Mouse (Mus musculus): ENCODE results near the gene Sfmbt1. TPM values are rescaled to one million over a fixed set of nuclear protein-coding genes. Genes with fewer than 3 reads are reported as not detected.

The Sfmbt1 gene
- total RNA-seq (2022) = 10 to 100 TPM; 36.1 to 39.2 (median 37.0) TPM

DNA sequence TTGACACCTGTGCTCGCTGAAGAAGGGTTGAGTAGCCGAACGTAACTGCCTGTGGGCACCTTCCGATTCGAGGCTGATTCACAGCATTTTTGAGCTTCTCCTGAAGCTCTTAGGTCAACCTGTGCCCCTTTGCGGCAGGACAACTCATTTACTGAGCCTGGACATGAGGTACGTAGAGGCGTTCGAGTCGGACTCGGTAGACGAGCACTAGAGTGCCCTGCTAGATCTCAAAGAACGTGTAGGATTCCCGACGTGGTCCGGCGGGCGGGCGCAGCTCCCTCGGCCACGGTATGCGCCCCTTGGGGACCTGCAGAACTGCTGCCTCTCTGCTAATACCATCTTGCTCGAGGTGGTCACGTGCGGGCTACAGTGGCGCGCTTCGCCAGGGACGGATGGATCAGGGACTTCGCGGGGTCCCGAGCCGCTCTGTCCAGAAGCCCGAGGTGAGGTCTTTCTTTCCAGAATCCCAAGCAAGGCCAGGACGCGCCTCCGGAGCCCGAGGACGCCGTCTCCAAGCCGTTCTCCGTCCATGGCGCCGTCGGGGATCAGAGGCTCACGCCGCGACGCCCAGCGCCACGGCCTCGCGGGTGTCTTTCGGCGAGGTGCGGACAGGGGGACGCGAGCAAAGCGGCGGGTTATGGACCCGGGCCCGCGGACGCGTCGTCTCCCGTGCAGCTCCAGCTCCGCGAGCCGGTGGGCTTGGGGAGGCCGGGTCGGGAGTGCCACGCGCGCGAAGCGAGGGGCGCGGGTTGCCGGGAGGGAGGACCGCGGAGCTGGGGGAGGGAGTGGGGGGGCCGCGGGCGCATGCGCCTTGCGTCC lies at the start of gene Sfmbt1:
TSS of gene Sfmbt1 (plus strand) at position 51 of the 819 bp plus-strand sequence.
- peak; percentile 27 to 50 for DNase-seq (ENCODE audit: low spot score in 2 of 2)

- no peak for DNase-seq (ENCODE audit: low spot score in 2 of 2)
Measured at GRCm38 (mm10) chr14:30666061-30666460, 48.6 kb upstream of the Sfmbt1 start.

DNA sequence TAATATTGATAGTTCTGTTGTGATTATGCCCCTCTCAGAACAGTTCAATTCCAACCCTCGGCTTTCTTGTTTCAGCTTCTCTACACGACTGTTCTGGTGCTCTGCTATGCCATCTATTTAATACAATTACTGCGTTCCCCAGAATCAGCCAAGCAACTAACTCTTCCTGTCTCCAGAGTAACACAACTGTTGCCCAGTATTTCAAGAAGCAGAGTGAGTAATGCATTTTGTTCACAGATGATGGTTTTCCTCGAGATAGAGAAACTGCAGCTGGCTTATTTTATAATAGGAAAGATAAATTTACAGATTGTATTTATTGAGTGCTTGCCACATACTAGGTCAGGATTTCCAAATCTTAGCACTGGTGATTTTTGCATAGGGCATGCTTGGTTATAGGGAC lies 48.0 kb upstream of the Sfmbt1 start:
- DNase-seq (ENCODE audit: low spot score in 2 of 2) = peak in 1 of 2 experiments; percentile 19

- DNase-seq (ENCODE audit: low spot score in 2 of 2) = no peak
Measured at GRCm38 (mm10) chr14:30670161-30670560, 44.5 kb upstream of the Sfmbt1 start.

DNA sequence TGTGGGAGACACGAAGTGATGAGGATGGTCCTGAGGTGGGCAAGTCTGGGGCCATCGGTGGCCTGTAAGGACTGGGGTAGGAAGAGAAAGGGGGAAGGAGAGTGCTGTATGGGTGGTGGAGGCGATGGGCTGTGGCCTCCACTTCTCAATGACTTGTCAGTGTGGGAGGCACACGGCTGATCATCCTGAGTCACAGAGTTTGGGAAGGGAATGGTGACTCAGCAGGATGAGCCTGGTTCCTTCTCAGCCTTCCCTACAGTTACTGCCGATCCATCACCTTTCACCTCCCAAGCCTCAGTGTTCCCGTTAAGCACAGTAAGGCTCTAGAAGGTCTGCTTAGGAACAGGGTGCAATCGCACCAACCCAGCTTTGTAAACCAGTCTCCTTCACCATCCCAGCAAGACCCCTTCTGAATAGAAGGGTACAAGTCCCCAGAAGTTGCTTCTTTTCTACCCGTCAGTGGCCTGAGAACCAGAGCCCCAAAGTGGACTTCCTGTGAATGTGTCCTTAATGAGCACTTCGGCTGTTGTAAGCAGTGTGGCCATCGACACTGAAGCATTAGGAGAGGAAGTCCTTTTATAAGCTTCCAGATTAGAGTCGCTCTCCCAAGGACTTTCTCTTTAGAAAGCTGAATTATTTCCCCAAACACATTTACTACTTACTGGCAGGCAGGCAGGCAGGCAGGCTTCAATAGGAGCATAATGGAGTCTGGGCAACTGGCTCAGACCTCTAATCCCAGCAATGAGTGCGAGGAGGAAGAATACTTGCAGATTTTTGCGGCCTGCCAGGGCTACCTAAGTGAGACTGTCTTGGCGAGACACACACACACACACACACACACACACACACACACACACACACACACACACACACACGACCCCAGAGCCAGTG lies 43.3 kb upstream of the Sfmbt1 start:
- DNase-seq (ENCODE audit: low spot score in 2 of 2) = no peak

- peak; percentile 84 to 94 for DNase-seq (ENCODE audit: low spot score in 2 of 2)
Measured at GRCm38 (mm10) chr14:30671986-30672312, 42.7 kb upstream of the Sfmbt1 start.

DNA sequence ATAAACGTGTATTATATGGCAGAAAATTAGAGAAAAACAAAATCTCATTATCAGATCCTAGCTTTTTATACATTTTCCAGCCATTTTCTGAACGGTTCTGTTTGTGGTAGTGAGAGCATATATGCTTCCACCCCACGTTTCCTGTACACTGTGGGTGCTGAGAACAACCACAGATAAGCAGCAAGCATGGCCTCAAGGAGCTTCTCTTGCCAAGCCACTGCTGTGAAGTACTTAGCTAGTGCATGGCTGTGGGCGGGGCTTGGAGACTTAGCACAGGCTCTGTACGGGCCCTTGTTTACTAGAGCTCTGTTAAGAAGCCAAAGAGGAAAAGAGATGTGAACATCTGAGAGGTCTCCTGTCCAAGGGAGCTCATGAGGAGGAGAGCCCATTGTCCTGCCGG lies 39.7 kb upstream of the Sfmbt1 start:
- DNase-seq (ENCODE audit: low spot score in 2 of 2) = no peak

- DNase-seq (ENCODE audit: low spot score in 2 of 2) = no peak
Measured at GRCm38 (mm10) chr14:30682131-30682530, 32.5 kb upstream of the Sfmbt1 start.

DNA sequence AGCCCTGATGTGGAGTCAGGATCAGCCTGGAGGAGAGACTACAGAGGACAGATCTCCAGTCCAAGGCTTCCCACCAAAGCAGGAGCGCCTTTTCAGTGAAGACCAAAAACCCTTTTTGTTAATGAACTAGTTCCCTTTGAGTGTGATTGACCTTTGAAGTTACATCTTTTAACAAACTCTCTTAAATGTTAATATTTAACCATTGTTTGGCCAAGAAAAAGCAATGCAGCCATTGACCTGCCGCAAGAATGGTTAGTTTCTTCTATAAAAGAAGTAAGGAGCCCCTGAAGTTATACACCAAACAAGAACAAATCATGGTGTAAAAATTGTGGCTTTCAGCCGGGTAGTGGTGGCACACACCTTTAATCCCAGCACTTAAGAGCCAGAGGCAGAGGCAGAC lies 24.0 kb upstream of the Sfmbt1 start:
- no peak for DNase-seq (ENCODE audit: low spot score in 2 of 2)

- DNase-seq (ENCODE audit: low spot score in 2 of 2) = no peak
Measured at GRCm38 (mm10) chr14:30692439-30692838, 22.2 kb upstream of the Sfmbt1 start.

GRCm38 (mm10) chr14:30694786-30695185 lies 19.9 kb upstream of the Sfmbt1 start:
- no peak for DNase-seq (ENCODE audit: low spot score in 2 of 2)

DNA sequence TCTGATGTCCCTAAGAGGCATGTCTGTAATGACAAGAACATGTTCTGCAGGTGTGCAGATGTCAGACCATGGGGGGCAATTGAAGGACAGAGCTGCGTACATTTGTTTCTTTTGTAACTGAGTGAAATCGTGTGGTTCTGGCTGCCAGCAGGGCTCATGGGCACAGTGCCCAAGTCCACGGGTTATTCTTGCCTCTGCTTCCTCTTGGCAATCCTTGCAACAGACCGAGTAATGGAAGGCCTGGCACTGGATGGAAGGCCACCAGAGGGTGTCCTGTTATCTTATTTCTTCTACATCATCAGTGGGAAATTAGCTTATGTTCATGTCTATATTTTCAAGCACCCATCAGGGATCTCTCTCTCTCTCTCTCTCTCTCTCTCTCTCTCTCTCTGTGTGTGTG lies 19.0 kb upstream of the Sfmbt1 start:
- DNase-seq (ENCODE audit: low spot score in 2 of 2) = peak in 1 of 2 experiments; percentile 72

DNA sequence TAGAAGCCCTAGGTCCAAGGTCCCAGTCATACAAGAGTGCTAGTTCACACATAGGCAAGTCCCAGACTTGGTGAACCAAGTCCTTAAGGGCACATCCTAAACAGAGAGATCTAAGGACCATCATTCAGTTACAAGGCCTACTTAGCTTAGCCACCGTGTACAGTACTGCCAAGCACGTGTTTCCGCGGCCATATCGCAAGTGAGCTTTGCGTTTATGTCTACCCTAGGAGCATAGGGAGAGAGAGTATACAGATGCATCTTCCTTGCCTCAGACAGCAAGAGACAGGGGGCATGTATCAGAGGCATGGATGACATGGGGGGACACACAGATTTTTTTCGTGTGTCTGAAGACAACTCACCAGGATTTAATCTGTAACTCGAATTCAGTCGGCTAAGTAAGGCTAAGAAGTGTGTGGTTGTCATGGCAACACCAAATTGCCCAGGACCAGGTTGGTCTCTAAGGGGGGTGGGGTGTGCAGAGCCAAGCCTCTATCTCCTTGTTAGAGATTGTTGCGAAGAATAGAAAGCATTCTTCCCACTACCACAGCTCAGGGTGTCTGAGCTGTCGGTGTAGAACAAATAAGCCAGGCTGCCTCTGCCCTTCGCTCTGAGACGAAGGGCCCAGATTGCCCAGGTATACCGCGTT lies 17.1 kb upstream of the Sfmbt1 start:
- DNase-seq (ENCODE audit: low spot score in 2 of 2) = no peak

- DNase-seq (ENCODE audit: low spot score in 2 of 2) = no peak
Measured at GRCm38 (mm10) chr14:30699656-30700055, 15.0 kb upstream of the Sfmbt1 start.

GRCm38 (mm10) chr14:30702512-30702911 lies 12.1 kb upstream of the Sfmbt1 start:
- no peak for DNase-seq (ENCODE audit: low spot score in 2 of 2)

- DNase-seq (ENCODE audit: low spot score in 2 of 2) = no peak
Measured at GRCm38 (mm10) chr14:30703079-30703478, 11.6 kb upstream of the Sfmbt1 start.

DNA sequence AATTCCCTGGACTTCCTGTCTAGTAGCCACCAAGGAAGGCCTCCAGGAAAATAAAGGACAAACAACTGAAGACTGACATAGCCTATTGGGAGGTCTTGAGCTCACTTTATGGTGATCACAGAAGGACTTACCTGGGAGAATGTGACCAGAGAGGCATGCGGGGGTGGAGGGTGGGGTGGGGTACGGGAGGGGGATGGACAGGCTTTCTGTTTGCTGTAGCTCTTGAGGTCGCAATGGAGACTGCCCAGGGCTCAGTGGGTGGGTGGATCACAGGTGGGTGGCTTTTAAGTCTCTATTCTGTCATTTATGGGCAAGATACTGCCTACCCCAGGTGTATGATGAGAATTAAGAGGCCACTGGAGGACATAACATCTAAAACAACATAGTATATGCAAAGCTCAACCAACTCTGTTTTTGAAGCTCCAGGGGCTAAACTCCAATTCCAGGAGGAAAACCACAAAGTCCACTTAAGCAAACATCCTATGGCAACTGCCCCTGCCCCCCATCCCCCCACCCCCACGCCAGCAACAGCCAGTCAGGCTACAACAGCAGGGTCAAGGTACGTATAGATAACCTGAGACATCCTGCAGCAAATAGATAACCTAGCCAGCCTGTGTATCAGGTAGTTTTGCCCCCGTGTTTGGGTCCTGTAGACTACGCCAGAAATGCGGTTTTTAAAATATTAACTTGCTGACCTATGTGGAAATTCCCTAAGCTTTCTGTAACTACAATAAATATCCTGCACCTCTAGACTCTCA lies 10.4 kb upstream of the Sfmbt1 start:
- no peak for DNase-seq (ENCODE audit: low spot score in 2 of 2)

GRCm38 (mm10) chr14:30711892-30712291 lies 2.8 kb upstream of the Sfmbt1 start:
- no peak for DNase-seq (ENCODE audit: low spot score in 2 of 2)

GRCm38 (mm10) chr14:30713769-30714168 lies 880 bp upstream of the Sfmbt1 start:
- DNase-seq (ENCODE audit: low spot score in 2 of 2) = no peak

- DNase-seq (ENCODE audit: low spot score in 2 of 2) = peak in 1 of 2 experiments; percentile 69
Measured at GRCm38 (mm10) chr14:30715618-30716050, 985 bp downstream of the Sfmbt1 start.
